Mouse (Mus musculus): ENCODE data around the gene Celsr3. TPM values are rescaled to one million over a fixed set of nuclear protein-coding genes. Genes with fewer than 3 reads are reported as not detected.

Celsr3 gene
- polyA plus RNA-seq (2016; fragmentation: Nextera tagmentation; extraction: Ambion mirVana): 0.08 and 0.09 TPM in 2 replicates

- Histone ChIP-seq H3K9ac (no peak within 1 kb of the TSS), H3K9me3 (replicated peaks) (no peaks in the 10 kb centered on the region), H3K36me3 (no peaks in the 10 kb centered on the region), H3K27ac (ENCODE audit: poor library complexity, severe bottlenecking) (no peak within 1 kb of the TSS), H3K4me2 (peak within 1 kb of the TSS; percentile 83), H3K4me3 (peak within 1 kb of the TSS; percentile 46), H3K4me1 (replicated peaks) (peaks cover 14% of the 10 kb centered on the region), H3K27me3 (replicated peaks) (peaks cover 83% of the 10 kb centered on the region)
- ATAC-seq (ENCODE audit: insufficient number of reproducible peaks, low FRiP score): peak; percentile 22
- 2% methylated on average over 64 of the region's 70 CpGs for WGBS
Measured at GRCm38 (mm10) chr9:108825820-108826699, at the start of gene Celsr3. TSS of gene Celsr3 (plus strand) at chr9:108826320.

- no peak overlapping the region for H3K4me2 ChIP-seq
- H3K9me3 ChIP-seq (replicated peaks): peaks cover 5% of the 10 kb centered on the region
- no peaks in the 10 kb centered on the region; the same call in 1 of the 2 replicates for H3K27me3 ChIP-seq (replicated peaks)
- no peak overlapping the region for H3K4me3 ChIP-seq
- no peak for ATAC-seq (ENCODE audit: insufficient number of reproducible peaks, low FRiP score)
- no peak overlapping the region for H3K9ac ChIP-seq
- no peaks in the 10 kb centered on the region for H3K36me3 ChIP-seq
- H3K27ac ChIP-seq (ENCODE audit: poor library complexity, severe bottlenecking): no peak overlapping the region
- WGBS: 81% methylated on average over 4 of the region's 4 CpGs
- H3K4me1 ChIP-seq (replicated peaks): 0 out of 2 replicates have a peak, but pooled peaks cover 3% of the 10 kb centered on the region
Measured at GRCm38 (mm10) chr9:108776614-108777013, 49.5 kb upstream of the Celsr3 start.

DNA sequence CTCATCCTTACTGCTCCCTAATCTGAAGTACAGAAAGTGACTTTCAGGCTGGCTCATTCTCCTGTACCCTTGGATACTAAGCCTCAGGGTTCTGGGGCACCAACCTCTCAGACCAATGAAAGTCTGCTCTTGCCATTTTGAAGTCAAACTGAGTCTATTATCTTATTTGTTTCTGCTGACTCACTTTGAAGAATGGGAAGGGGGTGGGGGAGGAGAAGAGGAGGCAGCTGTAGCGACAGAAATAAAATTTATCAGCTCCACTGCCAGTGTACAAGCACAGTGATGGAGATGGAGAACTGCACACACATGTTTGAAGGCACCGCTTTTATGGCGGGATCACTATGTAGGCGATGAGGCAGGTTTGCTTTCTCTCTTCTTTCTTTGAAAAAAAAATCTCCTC is 48.8 kb upstream of the Celsr3 start:
- WGBS: 75% methylated on average over 4 of the region's 4 CpGs
- Histone ChIP-seq H3K9ac (no peak overlapping the region), H3K36me3 (no peaks in the 10 kb centered on the region), H3K4me1 (replicated peaks) (peaks cover 8% of the 10 kb centered on the region; the same call in 1 of the 2 replicates), H3K27me3 (replicated peaks) (no peaks in the 10 kb centered on the region; the same call in 1 of the 2 replicates), H3K9me3 (replicated peaks) (peaks cover 5% of the 10 kb centered on the region), H3K4me3 (no peak overlapping the region), H3K27ac (ENCODE audit: poor library complexity, severe bottlenecking) (no peak overlapping the region), H3K4me2 (no peak overlapping the region)
- no peak for ATAC-seq (ENCODE audit: insufficient number of reproducible peaks, low FRiP score)

- H3K4me3 ChIP-seq: no peak overlapping the region
- no peaks in the 10 kb centered on the region; the same call in 1 of the 2 replicates for H3K9me3 ChIP-seq (replicated peaks)
- no peak for ATAC-seq (ENCODE audit: insufficient number of reproducible peaks, low FRiP score)
- WGBS: 51% methylated on average over 5 of the region's 5 CpGs
- H3K27me3 ChIP-seq (replicated peaks): no peaks in the 10 kb centered on the region
- H3K27ac ChIP-seq (ENCODE audit: poor library complexity, severe bottlenecking): no peak overlapping the region
- H3K4me1 ChIP-seq (replicated peaks): peaks cover 22% of the 10 kb centered on the region
- H3K36me3 ChIP-seq: no peaks in the 10 kb centered on the region
- no peak overlapping the region for H3K9ac ChIP-seq
- H3K4me2 ChIP-seq: no peak overlapping the region
Measured at GRCm38 (mm10) chr9:108780959-108781358, 45.2 kb upstream of the Celsr3 start.

DNA sequence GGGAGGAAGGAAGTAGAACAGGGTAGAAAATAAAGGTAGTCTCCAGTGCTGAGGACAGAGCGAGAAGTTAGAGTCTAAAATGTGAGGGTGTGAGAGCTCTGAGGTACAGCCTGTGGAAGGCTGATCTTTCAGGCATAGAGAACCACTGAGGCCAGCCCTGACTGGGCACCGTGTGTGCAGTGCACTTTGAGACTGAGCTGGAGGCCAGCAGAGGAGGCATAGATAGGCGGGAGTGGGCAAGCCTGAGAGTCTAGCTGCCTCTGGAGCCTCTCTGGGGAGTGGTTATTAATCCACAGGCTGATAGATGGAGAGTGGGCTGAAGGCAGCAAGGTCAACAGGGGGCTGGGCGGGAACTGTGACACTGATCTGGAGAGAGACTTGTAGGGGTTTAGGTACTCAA is 44.2 kb upstream of the Celsr3 start:
- Histone ChIP-seq H3K4me1 (replicated peaks) (peaks cover 29% of the 10 kb centered on the region), H3K27ac (ENCODE audit: poor library complexity, severe bottlenecking) (no peak overlapping the region), H3K27me3 (replicated peaks) (no peaks in the 10 kb centered on the region), H3K4me3 (no peak overlapping the region), H3K9me3 (replicated peaks) (no peaks in the 10 kb centered on the region; the same call in 1 of the 2 replicates), H3K36me3 (peaks cover 1% of the 10 kb centered on the region; the same call in 1 of the 2 replicates), H3K4me2 (no peak overlapping the region), H3K9ac (no peak overlapping the region)
- ATAC-seq (ENCODE audit: insufficient number of reproducible peaks, low FRiP score): no peak
- 56% methylated on average over 4 of the region's 4 CpGs for WGBS

DNA sequence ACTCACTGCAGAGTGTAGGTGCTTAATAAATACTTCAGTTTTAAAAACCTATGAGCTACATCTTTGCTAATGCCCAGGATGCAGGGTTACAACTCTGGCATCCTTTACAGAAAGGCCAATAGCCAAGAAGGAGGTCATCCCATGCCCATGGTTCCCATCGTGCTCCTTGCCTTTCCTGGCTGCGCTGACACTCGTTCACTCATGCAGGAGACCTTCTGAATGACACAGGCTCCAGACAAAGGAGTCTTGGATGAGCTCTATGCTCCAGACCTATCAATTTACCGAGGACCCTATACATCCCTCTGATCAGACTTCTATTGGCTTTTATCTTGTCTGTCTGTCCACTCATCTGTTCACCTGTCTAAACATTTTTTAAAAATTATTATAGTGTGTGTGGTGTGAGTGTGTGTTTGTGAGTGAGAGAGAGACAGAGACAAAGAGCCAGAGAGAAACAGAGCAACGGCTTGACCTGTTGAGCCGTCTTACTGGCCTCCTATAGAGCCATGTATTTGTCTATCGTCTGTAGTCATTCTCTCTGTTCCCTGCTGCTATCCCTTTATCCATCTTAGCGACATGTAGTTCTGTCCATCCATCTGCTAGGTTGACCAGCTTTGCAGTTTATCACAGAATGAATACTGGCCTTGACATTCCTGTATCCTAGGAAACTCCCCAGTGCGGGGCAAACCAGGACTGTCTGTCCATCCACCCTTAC is 43.1 kb upstream of the Celsr3 start:
- Histone ChIP-seq H3K9ac (no peak overlapping the region), H3K4me2 (peak overlapping the region; percentile 65), H3K4me3 (peak overlapping the region; percentile 86), H3K27me3 (replicated peaks) (no peaks in the 10 kb centered on the region), H3K36me3 (peaks cover 3% of the 10 kb centered on the region; the same call in 1 of the 2 replicates), H3K27ac (ENCODE audit: poor library complexity, severe bottlenecking) (no peak overlapping the region; the same call in 1 of the 2 replicates), H3K4me1 (replicated peaks) (peaks cover 35% of the 10 kb centered on the region), H3K9me3 (replicated peaks) (no peaks in the 10 kb centered on the region; the same call in 1 of the 2 replicates)
- WGBS: 32% methylated on average over 9 of the region's 9 CpGs
- no peak for ATAC-seq (ENCODE audit: insufficient number of reproducible peaks, low FRiP score)

- under 1% methylated on average over 56 of the region's 56 CpGs for WGBS
Measured at GRCm38 (mm10) chr9:108783548-108784463, 42.3 kb upstream of the Celsr3 start, which contains the start of gene Ip6k2. TSS of gene Ip6k2 (plus strand) at chr9:108783796.

DNA sequence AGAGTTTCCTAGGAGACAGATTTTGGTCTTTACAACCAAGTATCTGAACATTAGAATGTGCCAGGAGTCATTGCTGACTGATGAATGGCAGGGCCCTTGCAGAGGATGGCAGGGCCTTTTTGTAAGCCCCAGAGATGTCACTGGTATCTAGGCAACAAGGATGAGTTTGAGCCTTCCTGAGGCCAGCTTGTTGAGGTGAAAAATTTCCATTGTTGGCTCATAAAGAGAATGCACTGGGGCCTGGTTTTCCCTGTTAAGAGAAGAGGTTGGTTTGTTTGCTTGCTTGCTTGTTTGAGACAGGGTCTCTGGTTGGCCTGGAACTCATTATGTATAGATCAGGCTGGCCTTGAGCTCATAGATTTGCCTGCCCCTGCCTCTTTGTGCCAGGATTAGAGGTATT is 40.7 kb upstream of the Celsr3 start:
- Histone ChIP-seq H3K27me3 (replicated peaks) (no peaks in the 10 kb centered on the region), H3K36me3 (peaks cover 5% of the 10 kb centered on the region; the same call in 1 of the 2 replicates), H3K4me3 (peak overlapping the region; percentile 86), H3K9me3 (replicated peaks) (no peaks in the 10 kb centered on the region), H3K9ac (0 out of 2 replicates have a peak overlapping the region, but pooled peaks have one; percentile 6), H3K27ac (ENCODE audit: poor library complexity, severe bottlenecking) (no peak overlapping the region), H3K4me1 (replicated peaks) (peaks cover 56% of the 10 kb centered on the region), H3K4me2 (peak overlapping the region; percentile 62)
- no peak for ATAC-seq (ENCODE audit: insufficient number of reproducible peaks, low FRiP score)

More at GRCm38 (mm10) chr9:108783548-108784463, 42.3 kb upstream of the Celsr3 start, which contains the start of gene Ip6k2:
- Histone ChIP-seq H3K4me3 (peak within 1 kb of the TSS; percentile 86), H3K27me3 (replicated peaks) (no peaks in the 10 kb centered on the region), H3K4me2 (peak within 1 kb of the TSS; percentile 65), H3K4me1 (replicated peaks) (peaks cover 43% of the 10 kb centered on the region), H3K9me3 (replicated peaks) (no peaks in the 10 kb centered on the region), H3K36me3 (peaks cover 3% of the 10 kb centered on the region; the same call in 1 of the 2 replicates), H3K9ac (peak within 1 kb of the TSS; percentile 98), H3K27ac (ENCODE audit: poor library complexity, severe bottlenecking) (peak within 1 kb of the TSS; percentile 84)
- peak; percentile 98 for ATAC-seq (ENCODE audit: insufficient number of reproducible peaks, low FRiP score)

GRCm38 (mm10) chr9:108786494-108786893 is 39.6 kb upstream of the Celsr3 start:
- no peaks in the 10 kb centered on the region for H3K9me3 ChIP-seq (replicated peaks)
- WGBS: 87% methylated on average over 1 of the region's 1 CpGs

GRCm38 (mm10) chr9:108787080-108787479 is 39.0 kb upstream of the Celsr3 start:
- Histone ChIP-seq H3K27me3 (replicated peaks) (no peaks in the 10 kb centered on the region), H3K4me1 (replicated peaks) (peaks cover 65% of the 10 kb centered on the region), H3K27ac (ENCODE audit: poor library complexity, severe bottlenecking) (no peak overlapping the region), H3K4me3 (no peak overlapping the region), H3K9me3 (replicated peaks) (no peaks in the 10 kb centered on the region), H3K4me2 (no peak overlapping the region), H3K36me3 (peaks cover 5% of the 10 kb centered on the region; the same call in 1 of the 2 replicates), H3K9ac (no peak overlapping the region)
- WGBS: 90% methylated on average over 2 of the region's 2 CpGs
- ATAC-seq (ENCODE audit: insufficient number of reproducible peaks, low FRiP score): no peak

More at GRCm38 (mm10) chr9:108786494-108786893, 39.6 kb upstream of the Celsr3 start:
- no peak overlapping the region for H3K4me2 ChIP-seq
- H3K27me3 ChIP-seq (replicated peaks): no peaks in the 10 kb centered on the region
- ATAC-seq (ENCODE audit: insufficient number of reproducible peaks, low FRiP score): no peak
- no peak overlapping the region for H3K27ac ChIP-seq (ENCODE audit: poor library complexity, severe bottlenecking)
- H3K4me3 ChIP-seq: no peak overlapping the region
- peaks cover 5% of the 10 kb centered on the region; the same call in 1 of the 2 replicates for H3K36me3 ChIP-seq
- peaks cover 62% of the 10 kb centered on the region for H3K4me1 ChIP-seq (replicated peaks)
- H3K9ac ChIP-seq: no peak overlapping the region

All from heart, embryonic 12.5 days (tissue).